Mouse (Mus musculus): ENCODE data around the gene Gsta3. TPM values are rescaled to one million over a fixed set of nuclear protein-coding genes. Genes with fewer than 3 reads are reported as not detected.
"Not testable (repeated sequence)": the region's sequence is repeated elsewhere in the genome, so short reads cannot be mapped to it uniquely, and the experiment has no call there.

Gsta3 gene
- total and polyA plus RNA-seq, 3 experiments: 5.0 to 12.2 (median 9.9) TPM

DNA sequence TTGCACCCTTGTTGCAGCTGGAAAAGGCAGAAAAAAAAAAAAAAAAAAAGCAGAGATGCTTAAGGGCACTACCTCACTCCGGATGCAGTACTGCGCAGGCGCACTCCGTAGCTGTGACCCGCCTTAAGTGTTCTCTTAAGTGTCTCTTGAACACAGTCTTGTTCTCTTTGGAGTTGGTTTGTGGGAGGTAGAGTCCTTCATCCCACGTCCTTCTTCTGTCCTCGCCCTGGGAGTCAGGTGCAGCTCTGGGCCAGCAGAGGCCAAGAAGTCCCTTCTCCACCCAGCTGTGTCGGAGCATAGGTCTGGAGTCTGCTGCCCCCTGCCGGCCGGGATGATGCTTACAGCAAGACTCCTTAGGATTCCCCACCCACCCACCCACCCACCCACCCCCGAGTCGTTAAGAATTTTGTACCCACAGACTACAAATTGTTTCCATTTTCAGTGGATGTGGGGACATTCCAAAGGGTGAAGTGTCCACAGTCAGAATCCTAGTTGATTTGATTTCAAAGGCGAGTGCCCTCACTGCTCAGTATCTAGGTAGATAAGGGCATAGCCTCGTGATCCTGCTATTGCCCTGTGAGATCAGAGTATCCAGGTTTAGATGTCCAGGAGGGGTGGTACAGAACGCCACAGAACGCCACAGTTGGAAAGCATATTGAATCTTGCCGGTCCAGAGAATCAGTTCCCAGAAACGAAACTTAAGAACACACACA, 31.1 kb downstream of the Gsta3 start:
- no peaks in the 10 kb centered on the region for H3K79me2 ChIP-seq (replicated peaks; ENCODE audit: control insufficient read depth, insufficient read depth, low read length)
- no peaks in the 10 kb centered on the region for H3K27me3 ChIP-seq (ENCODE audit: control insufficient read depth, insufficient read depth, low read length)
- WGBS: 20% methylated on average over 18 of the region's 18 CpGs
- H3K9ac ChIP-seq (ENCODE audit: low read depth, low read length): no peak overlapping the region; the same call in 1 of the 2 replicates
- peak overlapping the region; percentile 26; the same call in 1 of the 2 replicates for H3K4me3 ChIP-seq
- peaks cover 2% of the 10 kb centered on the region; the same call in 1 of the 2 replicates for H3K4me1 ChIP-seq (ENCODE audit: control insufficient read depth, insufficient read depth, low read length)
- no peak overlapping the region; the same call in 1 of the 2 replicates for H3K27ac ChIP-seq
- intact Hi-C loops (cut with DNase I): loop anchor here (1.0 to 5.0 kb wide), 3 partner anchors 53 to 105 kb away; partner anchors contain the start of gene Tmem14a
- H3K36me3 ChIP-seq (ENCODE audit: control insufficient read depth, insufficient read depth, low read length): no peaks in the 10 kb centered on the region
- DNase-seq: peak; percentile 76 to 86
- no peak for TF ChIP-seq EP300 (IDR thresholded peaks at IDR 0.05; ENCODE audit: insufficient read depth, low read depth, low read length)
- TF ChIP-seq CTCF (IDR thresholded peaks at IDR 0.05): peak; percentile 73

DNA sequence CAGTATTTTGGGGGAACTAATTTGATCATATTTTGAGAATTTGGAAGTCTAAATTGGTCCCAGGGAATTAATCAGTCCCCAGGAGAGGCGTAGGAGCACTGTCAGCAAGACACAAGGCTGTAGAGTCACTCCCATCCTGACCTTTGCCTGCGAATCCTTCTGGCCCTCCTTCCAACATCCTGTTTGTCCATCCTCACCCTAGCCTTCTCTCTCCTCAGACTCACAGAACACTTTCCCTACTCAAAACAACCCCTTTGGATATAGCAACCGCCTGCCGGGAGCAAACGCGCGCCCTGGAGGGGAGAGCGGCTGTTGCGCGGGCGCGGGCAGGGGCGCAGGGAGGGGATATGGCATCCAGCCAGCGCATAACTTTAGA, 31.7 kb downstream of the Gsta3 start:
- peak overlapping the region; percentile 26; the same call in 1 of the 2 replicates for H3K4me3 ChIP-seq
- no peaks in the 10 kb centered on the region for H3K27me3 ChIP-seq (ENCODE audit: control insufficient read depth, insufficient read depth, low read length)
- whole genome bisulfite sequencing: 31% methylated on average over 14 of the region's 14 CpGs
- intact Hi-C loops (cut with DNase I): loop anchor here (5.0 kb wide), 1 partner anchor 70 kb away; no protein-coding TSS in a partner anchor
- peaks cover 2% of the 10 kb centered on the region; the same call in 1 of the 2 replicates for H3K4me1 ChIP-seq (ENCODE audit: control insufficient read depth, insufficient read depth, low read length)
- H3K79me2 ChIP-seq (replicated peaks; ENCODE audit: control insufficient read depth, insufficient read depth, low read length): no peaks in the 10 kb centered on the region
- H3K9ac ChIP-seq (ENCODE audit: low read depth, low read length): peak overlapping the region; percentile 3; the same call in 1 of the 2 replicates
- TF ChIP-seq POLR2A (IDR thresholded peaks at IDR 0.05; ENCODE audit: insufficient read depth, low read depth, low read length) (peak; percentile 22; the same call in 1 of the 2 replicates), EP300 (IDR thresholded peaks at IDR 0.05; ENCODE audit: insufficient read depth, low read depth, low read length) (no peak), CTCF (IDR thresholded peaks at IDR 0.05) (no peak)
- H3K27ac ChIP-seq: no peak overlapping the region; the same call in 1 of the 2 replicates
- DNase-seq: peak; percentile 35 to 40
- no peaks in the 10 kb centered on the region for H3K36me3 ChIP-seq (ENCODE audit: control insufficient read depth, insufficient read depth, low read length)

DNA sequence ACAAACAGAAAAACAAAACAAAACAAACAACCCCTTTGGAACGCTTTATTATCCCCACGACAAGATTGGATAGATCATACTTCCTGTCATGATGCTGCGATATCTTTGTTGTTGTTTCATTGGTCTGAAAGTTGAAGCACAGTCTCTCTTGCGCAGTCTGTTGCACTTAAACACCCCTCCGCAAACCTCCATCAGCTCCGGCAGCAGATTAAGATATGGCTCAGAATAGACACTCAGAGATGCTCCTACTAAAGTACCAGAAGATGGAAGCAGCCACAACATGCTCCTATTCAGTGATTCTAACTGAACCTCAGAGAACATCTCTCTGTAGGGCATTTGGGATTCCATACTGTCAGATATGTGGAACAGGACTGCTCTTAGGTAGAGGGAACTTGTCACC, 32.7 kb downstream of the Gsta3 start:
- H3K27me3 ChIP-seq (ENCODE audit: control insufficient read depth, insufficient read depth, low read length): no peaks in the 10 kb centered on the region
- H3K9ac ChIP-seq (ENCODE audit: low read depth, low read length): no peak overlapping the region
- no peak overlapping the region for H3K27ac ChIP-seq
- no peaks in the 10 kb centered on the region for H3K36me3 ChIP-seq (ENCODE audit: control insufficient read depth, insufficient read depth, low read length)
- no peak for TF ChIP-seq EP300 (IDR thresholded peaks at IDR 0.05; ENCODE audit: insufficient read depth, low read depth, low read length)
- no peak for TF ChIP-seq CTCF (IDR thresholded peaks at IDR 0.05)
- TF ChIP-seq POLR2A (IDR thresholded peaks at IDR 0.05; ENCODE audit: insufficient read depth, low read depth, low read length): no peak
- 79% methylated on average over 6 of the region's 6 CpGs for WGBS
- peaks cover 2% of the 10 kb centered on the region; the same call in 1 of the 2 replicates for H3K4me1 ChIP-seq (ENCODE audit: control insufficient read depth, insufficient read depth, low read length)
- H3K79me2 ChIP-seq (replicated peaks; ENCODE audit: control insufficient read depth, insufficient read depth, low read length): no peaks in the 10 kb centered on the region
- H3K4me3 ChIP-seq: no peak overlapping the region
- DNase-seq: no peak
- intact Hi-C loops (cut with DNase I): loop anchor here (5.0 kb wide), 1 partner anchor 69 kb away; no protein-coding TSS in a partner anchor

DNA sequence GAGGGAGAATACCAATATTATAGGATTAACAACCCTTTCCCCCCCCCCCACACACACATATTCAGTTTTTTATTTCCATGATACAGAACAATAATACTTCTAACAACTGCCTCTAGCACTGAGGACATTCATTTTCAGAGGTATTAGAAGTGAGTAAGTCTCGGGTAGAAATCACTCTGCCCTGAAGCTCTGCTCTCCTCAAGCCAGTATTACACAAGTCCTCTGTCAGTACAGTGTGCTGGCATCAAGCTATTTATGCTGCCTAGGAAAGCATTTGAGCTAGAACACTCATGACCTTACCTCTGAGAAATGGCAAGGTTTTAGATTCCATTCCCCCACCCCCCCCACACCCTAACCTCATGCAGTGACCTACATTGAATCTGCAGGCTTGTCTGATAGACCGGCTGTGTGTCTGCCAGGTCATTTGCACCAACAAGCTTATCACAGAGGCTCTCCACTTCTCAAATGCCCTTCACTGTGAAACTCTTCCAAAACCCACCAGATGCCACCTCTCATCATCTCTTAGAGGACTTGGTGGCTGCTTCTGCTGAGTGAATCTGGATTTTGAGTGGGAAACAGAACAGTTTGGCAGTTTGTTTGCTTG, 34.1 kb downstream of the Gsta3 start:
- intact Hi-C loops (cut with DNase I): loop anchor here (5.0 kb wide), 2 partner anchors 67 to 68 kb away; no protein-coding TSS in a partner anchor
- H3K4me3 ChIP-seq: no peak overlapping the region
- no peak overlapping the region for H3K9ac ChIP-seq (ENCODE audit: low read depth, low read length)
- TF ChIP-seq POLR2A (IDR thresholded peaks at IDR 0.05; ENCODE audit: insufficient read depth, low read depth, low read length): no peak
- TF ChIP-seq CTCF (IDR thresholded peaks at IDR 0.05): no peak
- no peak for TF ChIP-seq EP300 (IDR thresholded peaks at IDR 0.05; ENCODE audit: insufficient read depth, low read depth, low read length)
- no peaks in the 10 kb centered on the region for H3K79me2 ChIP-seq (replicated peaks; ENCODE audit: control insufficient read depth, insufficient read depth, low read length)
- H3K27me3 ChIP-seq (ENCODE audit: control insufficient read depth, insufficient read depth, low read length): no peaks in the 10 kb centered on the region; the same call in 1 of the 2 replicates
- no peak for DNase-seq
- no peak overlapping the region for H3K27ac ChIP-seq
- peaks cover 2% of the 10 kb centered on the region; the same call in 1 of the 2 replicates for H3K4me1 ChIP-seq (ENCODE audit: control insufficient read depth, insufficient read depth, low read length)
- no peaks in the 10 kb centered on the region for H3K36me3 ChIP-seq (ENCODE audit: control insufficient read depth, insufficient read depth, low read length)
- WGBS: 53% methylated on average over 2 of the region's 2 CpGs

DNA sequence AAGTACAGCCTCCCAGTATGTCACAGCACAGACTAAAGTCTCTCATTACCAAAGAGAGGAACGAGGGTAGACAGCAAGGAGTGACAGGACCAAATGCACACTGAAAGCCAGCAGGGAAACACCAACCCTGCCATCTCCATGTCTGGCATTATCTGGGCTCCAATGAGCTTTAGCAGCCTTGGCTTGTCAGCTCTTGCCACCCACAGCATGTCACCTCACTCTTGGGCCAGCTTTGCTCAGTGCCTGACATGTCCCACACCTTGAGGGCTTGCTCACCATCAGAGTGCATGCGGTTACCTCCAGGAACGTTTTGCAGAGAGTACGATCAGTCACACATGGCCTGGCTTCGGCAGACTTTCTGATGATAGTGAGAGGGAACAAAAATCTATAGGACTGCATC, 35.0 kb downstream of the Gsta3 start:
- H3K4me3 ChIP-seq; H3K27me3 ChIP-seq (ENCODE audit: control insufficient read depth, insufficient read depth, low read length); H3K36me3 ChIP-seq (ENCODE audit: control insufficient read depth, insufficient read depth, low read length); DNase-seq; H3K4me1 ChIP-seq (ENCODE audit: control insufficient read depth, insufficient read depth, low read length); H3K79me2 ChIP-seq (replicated peaks; ENCODE audit: control insufficient read depth, insufficient read depth, low read length); H3K27ac ChIP-seq; H3K9ac ChIP-seq (ENCODE audit: low read depth, low read length): not testable (repeated sequence)
- intact Hi-C loops (cut with DNase I): loop anchor here (5.0 kb wide), 1 partner anchor 68 kb away; no protein-coding TSS in a partner anchor
- 76% methylated on average over 5 of the region's 5 CpGs for WGBS

DNA sequence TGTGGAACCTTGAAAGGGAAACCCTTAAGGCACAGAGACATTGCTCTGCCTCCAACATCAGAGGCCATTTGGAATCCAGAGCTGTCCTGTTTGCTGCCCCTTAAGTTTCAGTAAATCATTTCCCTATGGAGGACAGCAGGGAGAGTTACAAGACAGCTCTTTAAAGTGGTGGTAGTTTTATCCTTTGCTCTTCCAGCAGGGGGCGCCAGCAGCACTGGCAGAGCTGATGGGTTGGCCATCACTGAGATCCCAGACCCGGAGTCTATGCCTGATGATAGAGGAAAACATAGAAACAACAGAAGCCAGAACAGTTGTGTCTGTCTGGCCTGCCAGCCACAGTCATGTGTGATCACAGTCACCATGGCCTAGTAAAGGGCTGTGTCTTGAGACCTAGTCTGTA, 35.8 kb downstream of the Gsta3 start:
- not testable (repeated sequence) for DNase-seq; H3K27me3 ChIP-seq (ENCODE audit: control insufficient read depth, insufficient read depth, low read length); H3K79me2 ChIP-seq (replicated peaks; ENCODE audit: control insufficient read depth, insufficient read depth, low read length); H3K36me3 ChIP-seq (ENCODE audit: control insufficient read depth, insufficient read depth, low read length); H3K4me1 ChIP-seq (ENCODE audit: control insufficient read depth, insufficient read depth, low read length); H3K9ac ChIP-seq (ENCODE audit: low read depth, low read length); H3K27ac ChIP-seq; H3K4me3 ChIP-seq
- WGBS: 32% methylated on average over 2 of the region's 2 CpGs
- intact Hi-C loops (cut with DNase I): loop anchor here (5.0 kb wide), 1 partner anchor 69 kb away; no protein-coding TSS in a partner anchor
